Mouse (Mus musculus) layer of hippocampus, adult 9-10 months (tissue): ENCODE measurements around the gene Pard3b.
"Not testable (repeated sequence)": the region's sequence is repeated elsewhere in the genome, so short reads cannot be mapped to it uniquely, and the experiment has no call there.

Experiments used
- DNase-seq: peaks from one replicate; pipeline ENCODE4 v3.0.0; 2022; ENCODE audit warnings: low spot score

Pard3b gene

GRCm38 (mm10) chr1:62576939-62577590 lies 938.4 kb downstream of the Pard3b start:
- DNase-seq, result no peak

DNA sequence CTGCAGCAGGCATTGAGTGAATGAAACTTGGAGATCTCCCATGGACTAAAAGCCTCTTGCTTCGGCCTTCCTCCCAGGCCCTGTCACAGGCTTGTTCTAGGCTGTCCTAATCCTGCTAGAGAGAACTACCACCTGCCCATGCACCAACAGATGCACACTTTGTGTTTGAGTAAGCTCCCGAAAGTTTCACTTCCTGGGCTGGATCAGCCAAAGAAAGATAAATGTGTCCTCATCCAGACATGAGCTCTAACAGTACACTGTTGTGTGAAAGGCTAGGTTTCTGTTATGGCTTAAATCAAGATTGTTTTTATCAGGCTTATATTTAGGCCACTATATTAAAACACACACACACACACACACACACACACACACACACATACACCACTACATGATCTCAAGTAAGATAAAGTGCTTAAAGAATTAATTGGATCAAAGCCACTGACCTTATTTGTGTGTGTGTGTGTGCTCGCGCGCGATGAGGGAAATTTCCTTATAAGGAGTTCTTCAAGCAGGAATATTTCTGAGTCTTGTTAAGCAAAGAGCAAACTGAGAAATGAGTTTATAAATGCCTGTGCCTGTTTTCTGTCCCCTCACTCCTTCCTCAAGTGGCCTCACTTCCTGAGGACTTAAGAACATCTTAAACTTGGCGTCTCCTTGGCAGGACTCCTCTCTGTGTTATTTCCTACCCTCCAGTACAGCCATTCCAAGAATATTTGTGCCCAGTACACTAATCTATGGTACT lies 940.6 kb downstream of the Pard3b start:
- DNase-seq, result no peak

GRCm38 (mm10) chr1:62580314-62580935 lies 941.8 kb downstream of the Pard3b start:
- no peak for DNase-seq

DNA sequence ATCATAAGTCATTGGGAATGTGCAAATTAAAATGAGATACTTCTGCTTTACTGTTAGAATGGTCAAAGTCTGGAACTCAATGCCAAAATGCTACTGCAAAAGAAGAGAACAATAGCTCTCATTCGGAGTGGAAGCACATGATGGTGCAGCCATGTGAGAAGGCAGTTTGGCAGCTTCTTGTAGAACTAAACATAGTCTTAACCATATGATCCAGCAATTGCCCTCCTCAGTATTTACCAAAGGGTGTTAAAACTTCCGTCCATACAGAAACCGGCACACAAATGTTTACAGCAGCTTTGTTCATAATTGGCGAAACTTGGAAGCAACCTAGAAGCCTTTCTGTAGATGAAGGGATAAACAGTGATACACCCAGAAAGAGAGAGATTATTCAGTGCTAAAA lies 943.9 kb downstream of the Pard3b start:
- DNase-seq, result no peak

DNA sequence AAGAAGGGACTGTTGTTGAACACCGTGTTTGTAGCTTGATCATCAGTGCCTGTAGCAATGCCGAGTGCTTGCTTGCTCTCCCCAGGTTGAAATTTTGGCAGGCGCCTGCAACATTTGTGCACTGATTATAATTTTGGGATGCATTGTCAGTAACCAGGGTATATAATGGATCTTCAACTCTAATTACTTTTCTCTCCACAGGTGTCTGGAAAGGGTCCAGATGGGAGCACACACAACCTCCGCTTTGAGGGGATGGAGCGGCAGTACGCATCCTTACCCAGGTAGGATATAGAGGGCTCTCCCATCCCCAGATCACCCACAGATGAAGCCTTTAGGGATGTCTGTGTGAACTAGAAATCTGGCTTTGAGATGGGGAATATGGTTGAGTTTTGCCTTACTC lies 948.9 kb downstream of the Pard3b start:
- DNase-seq, result no peak

DNA sequence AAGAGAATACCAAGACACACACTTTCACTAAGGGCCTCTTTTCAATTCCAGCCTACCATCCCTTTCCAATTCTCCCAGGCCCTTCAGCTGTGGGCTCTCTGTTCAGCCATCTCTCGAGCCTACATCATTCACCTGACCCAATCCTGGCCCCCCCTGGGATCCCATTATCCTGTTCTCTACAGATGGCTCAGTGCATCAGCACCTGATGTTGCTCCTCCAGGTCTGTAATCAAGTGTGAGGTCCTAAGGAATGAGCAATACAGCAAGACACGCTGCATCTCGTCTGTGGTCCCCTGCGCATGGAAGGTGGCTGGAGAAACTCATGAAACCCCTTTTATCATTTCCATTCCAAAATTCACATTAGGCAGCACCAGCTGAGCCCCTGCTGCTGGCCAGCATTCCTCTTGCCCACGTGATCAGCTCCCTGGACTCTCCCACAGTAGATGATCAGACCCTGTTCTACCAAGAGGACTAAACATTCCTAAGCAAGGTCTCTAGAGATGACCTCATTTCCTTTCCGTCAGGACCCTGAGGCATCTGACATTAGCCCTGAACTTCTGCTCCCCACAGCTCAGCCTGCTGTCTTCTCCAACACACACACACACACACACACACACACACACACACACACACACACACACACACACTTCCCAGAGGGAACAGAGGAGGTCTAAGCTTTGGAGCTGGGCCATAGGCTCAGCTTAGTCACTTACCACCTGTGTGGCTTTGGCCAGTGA lies 952.8 kb downstream of the Pard3b start:
- DNase-seq, result no peak

DNA sequence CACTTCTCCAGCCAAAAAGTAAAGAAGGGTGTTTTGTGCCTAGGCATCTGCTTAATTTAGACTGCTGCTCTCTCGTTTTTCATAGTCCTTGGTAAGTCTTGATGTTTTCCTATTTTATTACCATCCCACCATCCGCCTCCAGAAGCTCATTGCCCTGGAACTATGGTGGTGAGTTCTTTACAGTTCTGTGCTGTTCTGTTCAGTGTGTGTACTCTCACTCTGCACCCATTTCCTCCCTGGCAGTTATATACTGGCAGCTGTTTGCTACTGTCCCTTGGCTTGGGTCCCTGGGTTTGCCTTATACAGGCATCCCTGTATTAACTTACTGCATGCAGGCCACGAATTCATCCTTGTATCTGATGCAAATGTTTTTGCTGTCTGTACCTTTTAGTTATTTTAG lies 956.8 kb downstream of the Pard3b start:
- DNase-seq, result no peak

DNA sequence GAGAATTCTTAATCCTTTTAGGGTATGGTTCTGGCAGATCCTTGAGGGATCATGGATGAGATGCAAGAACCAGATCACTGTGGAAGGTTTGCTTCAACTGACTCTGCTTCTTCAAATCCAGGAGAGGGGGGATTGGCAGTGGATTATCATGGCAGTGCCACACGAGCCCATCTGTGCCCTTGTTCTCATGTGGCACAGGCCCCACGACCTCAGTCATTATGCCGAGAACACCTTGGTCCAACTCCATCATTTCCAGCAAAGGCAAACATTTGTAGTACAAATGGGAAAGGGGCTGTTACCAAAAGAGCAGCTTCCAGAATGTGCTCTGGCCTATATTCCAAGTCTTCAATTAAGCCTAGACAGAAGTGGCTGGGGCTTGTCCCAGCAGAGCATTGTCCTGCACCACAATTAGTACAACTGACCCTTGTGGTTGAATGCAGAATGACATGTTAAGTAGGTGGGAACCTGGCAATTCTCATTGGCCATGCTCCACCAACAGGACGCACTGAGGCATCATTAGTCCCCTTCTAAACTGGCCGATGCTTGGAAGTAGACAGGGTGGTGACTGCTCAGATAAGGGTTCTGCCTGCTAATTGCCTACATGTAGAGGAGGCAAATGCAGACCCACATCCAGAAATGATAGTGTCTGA lies 959.3 kb downstream of the Pard3b start:
- no peak for DNase-seq

DNA sequence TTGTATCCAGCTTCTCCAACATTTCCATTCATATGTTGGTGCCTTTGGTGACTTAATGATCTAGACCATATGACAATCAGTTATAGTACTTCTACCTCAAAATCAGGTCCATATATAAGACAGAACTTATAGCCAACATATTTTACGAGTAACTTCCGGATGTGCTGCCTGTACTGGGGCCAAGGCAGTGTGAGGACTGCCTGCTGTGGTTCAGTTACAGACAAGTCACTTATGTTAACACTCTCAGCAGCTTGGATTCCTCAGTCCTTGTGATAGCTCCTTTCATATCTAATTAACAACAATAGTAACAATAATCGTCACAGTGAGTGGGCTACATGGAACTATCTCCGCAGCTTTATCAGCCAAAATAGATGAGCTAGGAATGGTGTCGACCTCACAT lies 959.9 kb downstream of the Pard3b start:
- DNase-seq, result no peak

- not testable (repeated sequence) for DNase-seq
These were observed 966.0 kb downstream of the Pard3b start for GRCm38 (mm10) chr1:62604644-62605043.

GRCm38 (mm10) chr1:62618109-62618665 lies 979.6 kb downstream of the Pard3b start:
- DNase-seq, result no peak

DNA sequence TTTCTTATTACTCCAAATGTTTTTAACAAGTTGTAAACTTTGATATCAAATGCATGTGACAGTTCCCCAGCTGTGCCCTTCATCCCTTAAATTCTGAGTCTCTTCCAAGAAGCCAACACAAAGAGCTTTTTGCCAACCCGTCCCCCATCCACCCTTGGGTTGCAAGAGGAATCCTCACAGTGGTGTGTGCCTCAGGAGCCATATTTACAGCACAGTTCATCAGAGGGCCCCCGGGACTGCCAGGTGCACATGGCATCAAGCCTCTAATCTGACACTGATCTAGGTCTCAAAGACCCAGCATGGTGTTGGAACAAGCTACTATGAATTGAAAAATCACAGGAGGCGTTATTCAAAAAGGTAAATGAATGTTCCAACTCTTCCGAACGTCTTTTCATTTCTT lies 980.8 kb downstream of the Pard3b start:
- DNase-seq, result no peak

DNA sequence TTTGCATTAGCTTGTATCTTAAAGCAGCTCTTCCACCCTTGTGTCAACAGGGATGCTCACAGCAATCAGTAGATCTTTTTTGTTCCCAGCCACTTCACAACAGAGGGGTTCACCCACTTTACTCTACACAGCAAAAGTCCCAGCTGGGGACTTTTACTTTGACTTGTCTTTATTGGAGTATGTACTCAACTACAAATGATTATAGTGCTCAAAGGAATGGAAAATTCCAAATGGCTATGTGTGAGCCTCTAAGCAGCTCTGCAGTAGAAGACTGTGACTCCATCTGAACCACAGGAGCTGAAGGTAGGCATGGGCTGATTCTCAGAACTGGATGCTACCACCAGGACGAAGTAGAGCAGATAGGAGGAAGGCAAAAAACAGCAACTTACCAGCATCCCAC lies 983.8 kb downstream of the Pard3b start:
- DNase-seq, result no peak

- no peak for DNase-seq
These were observed 985.5 kb downstream of the Pard3b start for GRCm38 (mm10) chr1:62624166-62624565.

DNA sequence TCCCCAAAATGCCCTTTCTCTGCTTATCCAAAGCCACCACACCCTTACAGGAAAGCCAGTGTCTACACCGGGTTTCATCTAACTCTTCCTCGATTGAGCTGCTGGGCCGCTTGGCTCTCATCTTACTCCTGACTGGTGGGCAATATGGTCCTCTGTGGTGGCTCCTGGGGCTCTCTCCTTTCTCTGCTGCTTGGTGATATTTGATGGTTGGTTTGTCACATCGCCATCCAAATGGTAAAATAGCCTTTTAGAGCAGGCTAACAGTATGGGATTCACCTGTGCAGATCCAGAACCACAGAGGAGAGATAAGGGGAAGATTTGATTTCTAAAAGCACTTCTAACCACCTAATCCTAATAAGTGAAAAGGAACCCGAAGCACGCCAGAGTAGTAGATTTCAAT lies 986.2 kb downstream of the Pard3b start:
- DNase-seq, result no peak

DNA sequence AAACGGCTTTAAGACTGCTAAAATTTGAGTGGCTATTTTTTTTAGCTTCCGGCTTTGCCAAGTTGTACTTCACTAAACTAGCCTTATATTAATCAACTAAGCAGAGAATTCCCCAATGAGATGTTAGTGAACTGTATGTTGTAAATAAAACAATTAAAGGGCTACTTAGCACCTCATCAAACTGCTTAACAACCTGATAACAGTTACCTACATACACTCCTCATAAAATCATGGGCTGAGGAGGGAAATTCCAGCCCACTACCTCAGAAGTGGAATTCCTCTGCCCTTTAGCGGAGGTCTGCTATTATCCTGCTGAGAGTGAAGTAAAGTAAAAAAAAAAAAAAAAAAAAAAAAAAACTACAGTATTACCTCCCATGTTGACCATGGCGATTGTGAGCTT lies 986.7 kb downstream of the Pard3b start:
- DNase-seq, result no peak

- DNase-seq, result no peak
These were observed 987.3 kb downstream of the Pard3b start for GRCm38 (mm10) chr1:62625819-62626505.

DNA sequence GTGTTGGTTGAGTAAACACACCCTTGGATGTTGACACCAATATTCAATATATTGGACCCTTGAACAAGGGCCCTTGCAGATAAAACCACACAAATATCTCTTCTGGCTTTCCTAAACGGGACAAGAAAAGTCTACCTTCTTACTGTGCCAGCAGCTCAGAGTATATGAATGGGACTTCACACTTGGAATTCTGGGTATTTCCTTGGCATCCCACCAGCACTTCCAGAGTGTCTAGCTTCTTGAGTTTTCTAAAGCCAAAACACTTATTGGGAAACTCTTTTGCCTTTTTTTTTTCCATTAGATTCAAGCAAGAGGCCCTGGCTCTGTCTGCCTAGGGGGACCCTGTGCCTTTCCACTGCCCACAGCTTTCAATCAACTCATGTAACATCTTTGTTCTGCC lies 991.3 kb downstream of the Pard3b start:
- DNase-seq, result no peak

DNA sequence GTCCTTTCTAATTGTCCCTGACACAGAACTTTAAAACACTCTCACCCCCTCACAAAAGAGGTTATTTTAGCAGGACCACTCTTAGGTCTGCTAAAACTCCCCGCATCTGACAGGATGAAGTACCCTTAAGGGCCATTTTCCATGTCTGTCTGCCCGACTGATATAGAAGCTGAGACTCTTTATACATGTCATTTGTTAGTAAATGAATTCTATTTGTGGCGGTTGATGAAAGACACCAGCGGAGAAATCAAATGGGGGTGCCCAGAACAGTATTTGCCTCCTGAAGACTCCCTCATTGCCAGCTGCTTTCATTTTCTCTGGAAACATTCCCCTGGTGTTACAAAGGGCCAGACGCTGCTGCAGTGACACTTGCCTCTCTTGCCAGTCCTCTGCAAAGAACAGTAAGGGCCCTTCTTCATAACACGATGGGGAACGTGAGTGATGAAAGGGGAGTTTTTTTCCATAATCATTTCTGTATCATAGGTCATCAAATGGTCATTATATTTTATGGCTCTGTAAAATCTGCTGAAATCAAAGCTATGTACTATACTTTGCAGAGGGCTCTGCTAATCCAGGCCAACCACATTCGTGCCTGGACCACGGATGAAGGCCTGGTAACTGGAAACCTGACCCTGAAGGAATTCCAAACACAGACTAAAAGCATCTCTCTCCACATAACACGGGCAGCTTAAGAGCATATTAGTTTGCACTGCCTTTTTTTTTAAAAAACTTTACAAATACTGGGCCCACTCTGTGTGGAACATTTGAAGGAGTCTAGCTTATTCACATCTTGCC lies 993.1 kb downstream of the Pard3b start:
- DNase-seq, result no peak

- no peak for DNase-seq
These were observed 994.3 kb downstream of the Pard3b start for GRCm38 (mm10) chr1:62632886-62633285.
